Mouse (Mus musculus) CH12.LX (cell line): Measurements from ENCODE around the gene Ctbp1. TPM values are rescaled to one million over a fixed set of nuclear protein-coding genes. Genes with fewer than 3 reads are reported as not detected.

Experiments used
- DNase-seq: peaks from one replicate; pipeline ENCODE4 v3.0.0-alpha.2; 2013; ENCODE audit errors: extremely low read depth
- H3K27ac ChIP-seq: 2 replicates; pipeline ENCODE4 v1.5.1; 2012; ENCODE audit warnings: low read depth, mild to moderate bottlenecking, control low read depth, moderate library complexity; ENCODE audit not compliant: insufficient read depth
- H3K27me3 ChIP-seq: replicated peaks from 2 replicates; pipeline ENCODE3; 2012; ENCODE audit warnings: inconsistent platforms
- H3K36me3 ChIP-seq, 2 experiments: replicated peaks in 1 of 2; 2 replicates each; pipeline versions ENCODE3 to v1.6.1; 2012; ENCODE audit warnings: inconsistent platforms in 1 of 2, low read length in 1 of 2, mild to moderate bottlenecking in 1 of 2, mixed read lengths in 1 of 2, moderate library complexity in 1 of 2; ENCODE audit not compliant: control insufficient read depth in 1 of 2, insufficient read depth in 1 of 2
- H3K4me1 ChIP-seq, 2 experiments: 2 replicates each; pipeline ENCODE4 v1.6.1; 2012; ENCODE audit warnings: inconsistent platforms in 1 of 2, moderate library complexity in 1 of 2; ENCODE audit not compliant: insufficient read depth in 2 of 2, control insufficient read depth in 1 of 2
- H3K4me2 ChIP-seq: 2 replicates; pipeline ENCODE4 v1.6.1; 2012; ENCODE audit warnings: low read depth, mild to moderate bottlenecking, control low read depth; ENCODE audit not compliant: poor library complexity, insufficient read depth, severe bottlenecking
- H3K4me3 ChIP-seq, 3 experiments: fragments of 150-350 bp in 1 of 3; sonication (generic) in 1 of 3; replicated peaks in 1 of 3; 2 replicates each; pipeline versions ENCODE3 to v1.5.1; 2011 to 2012; ENCODE audit warnings: low read depth in 2 of 3, low read length in 2 of 3, mild to moderate bottlenecking in 2 of 3, moderate library complexity in 2 of 3, control low read depth in 1 of 3, improper control_type of control experiment in 1 of 3, inconsistent platforms in 1 of 3, mixed read lengths in 1 of 3; ENCODE audit not compliant: poor library complexity in 1 of 3
- H3K79me2 ChIP-seq: replicated peaks from 2 replicates; pipeline ENCODE4 v1.6.1; 2012; ENCODE audit warnings: mild to moderate bottlenecking, moderate library complexity; ENCODE audit not compliant: control insufficient read depth, poor library complexity, insufficient read depth, severe bottlenecking; ENCODE audit errors: extremely low read depth
- H3K9ac ChIP-seq: 2 replicates; pipeline ENCODE4 v1.6.1; 2012; ENCODE audit warnings: low read depth, mild to moderate bottlenecking, control low read depth, moderate library complexity; ENCODE audit not compliant: insufficient read depth
- H3K9me3 ChIP-seq: replicated peaks from 2 replicates; pipeline ENCODE3; 2012; ENCODE audit warnings: low read length, inconsistent platforms, mixed read lengths
- BHLHE40 ChIP-seq: IDR thresholded peaks from 2 replicates; pipeline ENCODE4 v1.6.1; 2011; ENCODE audit warnings: mild to moderate bottlenecking, low read depth, low read length, improper control_type of control experiment
- CHD1 ChIP-seq: IDR thresholded peaks from 2 replicates; pipeline ENCODE4 v1.6.1; 2012; ENCODE audit warnings: low read depth, low read length, improper control_type of control experiment, inconsistent platforms
- CTCF ChIP-seq, 2 experiments: IDR thresholded peaks in 1 of 2; conservative IDR thresholded peaks in 1 of 2; 2 replicates each; pipeline ENCODE4 v1.5.1; 2011 to 2012; ENCODE audit warnings: low read depth in 2 of 2, low read length in 2 of 2, improper control_type of control experiment in 1 of 2, inconsistent platforms in 1 of 2, mild to moderate bottlenecking in 1 of 2, moderate library complexity in 1 of 2
- ELF1 ChIP-seq: IDR thresholded peaks from 2 replicates; pipeline ENCODE4 v1.6.1; 2014; ENCODE audit warnings: low read depth, mild to moderate bottlenecking, inconsistent platforms, low read length, improper control_type of control experiment
- EP300 ChIP-seq: IDR thresholded peaks from 2 replicates; pipeline ENCODE4 v1.6.1; 2011; ENCODE audit warnings: low read length, improper control_type of control experiment
- KAT2A ChIP-seq: IDR thresholded peaks from 2 replicates; pipeline ENCODE4 v1.6.1; 2012; ENCODE audit warnings: low read length, improper control_type of control experiment, inconsistent platforms; ENCODE audit not compliant: insufficient replicate concordance
- MAFK ChIP-seq: IDR thresholded peaks from 2 replicates; pipeline ENCODE4 v1.6.1; 2011; ENCODE audit warnings: low read length, improper control_type of control experiment; ENCODE audit not compliant: insufficient replicate concordance
- MAX ChIP-seq: IDR thresholded peaks from 2 replicates; pipeline ENCODE4 v1.6.1; 2011; ENCODE audit warnings: low read length, improper control_type of control experiment
- MYC ChIP-seq: IDR thresholded peaks from 2 replicates; pipeline ENCODE4 v1.6.1; 2011; ENCODE audit warnings: low read depth, mild to moderate bottlenecking, improper control_type of control experiment, low read length
- NRF1 ChIP-seq: IDR thresholded peaks from 2 replicates; pipeline ENCODE4 v1.6.1; 2014; ENCODE audit warnings: low read depth, mild to moderate bottlenecking, inconsistent platforms, low read length, improper control_type of control experiment, moderate library complexity
- POLR2A ChIP-seq: IDR thresholded peaks from 2 replicates; pipeline ENCODE4 v1.6.1; 2011; ENCODE audit warnings: low read depth, mild to moderate bottlenecking, improper control_type of control experiment, low read length
- POLR2AphosphoS2 ChIP-seq: IDR thresholded peaks from 2 replicates; pipeline ENCODE4 v1.6.1; 2011; ENCODE audit warnings: low read depth, low read length, improper control_type of control experiment
- TCF12 ChIP-seq: IDR thresholded peaks from 2 replicates; pipeline ENCODE4 v1.6.1; 2014; ENCODE audit warnings: low read depth, mild to moderate bottlenecking, inconsistent platforms, low read length, improper control_type of control experiment
- USF1 ChIP-seq: IDR thresholded peaks from 2 replicates; pipeline ENCODE4 v1.6.1; 2014; ENCODE audit warnings: low read depth, mild to moderate bottlenecking, inconsistent platforms, low read length, improper control_type of control experiment
- USF2 ChIP-seq: conservative IDR thresholded peaks from 2 replicates; pipeline ENCODE4 v1.6.1; 2011; ENCODE audit warnings: low read depth, low read length, improper control_type of control experiment
- ZKSCAN1 ChIP-seq: IDR thresholded peaks from 2 replicates; pipeline ENCODE4 v1.6.1; 2012; ENCODE audit warnings: low read depth, inconsistent platforms, low read length, improper control_type of control experiment, borderline replicate concordance
- ZMIZ1 ChIP-seq: IDR thresholded peaks from 2 replicates; pipeline ENCODE4 v1.6.1; 2012; ENCODE audit warnings: low read depth, mild to moderate bottlenecking, inconsistent platforms, low read length, improper control_type of control experiment
- ZNF384 ChIP-seq: IDR thresholded peaks from 2 replicates; pipeline ENCODE4 v1.6.1; 2012; ENCODE audit warnings: low read depth, low read length, improper control_type of control experiment, inconsistent platforms
- dilution Hi-C: fragments of 300-500 bp; cut with MboI; formaldehyde crosslinking; loops from 2 replicates; pipeline ENCODE4 v1.14.3; 2020; ENCODE audit warnings: low sequenced_read_pairs; ENCODE audit not compliant: extremely low pct_unique_long_range_greater_than_20kb, extremely low pct_ligation_motif_present
- in situ Hi-C: fragments of 300-500 bp; cut with MboI; formaldehyde crosslinking; loops from 3 replicates; pipeline ENCODE4 v1.14.3; 2019; ENCODE audit warnings: low sequenced_read_pairs, low pct_ligation_motif_present, low pct_unique_long_range_greater_than_20kb, mixed read lengths
- polyA plus RNA-seq: library from polyadenylated mRNA; unstranded; fragments of >175 nt; gene quantifications from 2 replicates; pipeline ENCODE4 v1.2.1, GENCODE M21; 2012; ENCODE audit warnings: low read depth; ENCODE audit not compliant: insufficient read length
- total RNA-seq, 2 experiments: library from RNA; depleted of rRNA; stranded (reverse); fragments of 300-350 nt in 1 of 2; fragments of >200 nt in 1 of 2; gene quantifications; 2 replicates each; pipeline ENCODE4 v1.2.3; 2012 to 2014

Gene Ctbp1
- total and polyA plus RNA-seq, 3 experiments = 109 to 187 (median 167) TPM

DNA sequence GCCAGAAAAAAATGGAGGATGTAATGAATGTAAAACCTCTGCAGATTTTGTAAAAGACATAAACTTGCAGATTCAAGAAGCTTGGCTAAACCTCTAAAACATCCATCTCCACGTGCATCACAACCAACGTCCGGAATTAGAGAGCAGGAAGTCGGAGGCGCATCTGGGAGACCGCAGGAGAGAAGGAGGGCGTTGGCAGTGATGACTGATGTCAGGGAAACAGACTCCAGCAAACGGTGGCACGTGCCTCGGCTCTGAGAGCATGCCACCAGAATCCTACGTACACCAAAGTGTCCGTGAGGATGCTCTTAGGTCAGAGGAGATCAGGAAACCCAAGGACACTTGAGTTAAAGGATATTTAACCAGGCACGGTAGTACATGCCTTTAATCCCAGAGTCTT, 73.1 kb downstream of the Ctbp1 start:
- peaks cover 0 to 7% of the 10 kb centered on the region in 2 experiments; a peak in 2 of 4 replicates for H3K4me1 ChIP-seq
- H3K4me3 ChIP-seq = no peak overlapping the region
- no peak overlapping the region for H3K27ac ChIP-seq
- no peak for DNase-seq
- H3K27me3 ChIP-seq = peaks cover 9% of the 10 kb centered on the region
- in situ Hi-C loops (no loop called here), dilution Hi-C loops (no loop called here)
- H3K9me3 ChIP-seq = no peaks in the 10 kb centered on the region
- TF ChIP-seq MYC (no peak), BHLHE40 (0 out of 2 replicates have a peak, but pooled peaks have one; percentile 18), ZKSCAN1 (no peak)
- H3K9ac ChIP-seq = no peak overlapping the region
- no peak overlapping the region for H3K4me2 ChIP-seq
- H3K36me3 ChIP-seq = no peaks in the 10 kb centered on the region
- H3K79me2 ChIP-seq = no peaks in the 10 kb centered on the region

DNA sequence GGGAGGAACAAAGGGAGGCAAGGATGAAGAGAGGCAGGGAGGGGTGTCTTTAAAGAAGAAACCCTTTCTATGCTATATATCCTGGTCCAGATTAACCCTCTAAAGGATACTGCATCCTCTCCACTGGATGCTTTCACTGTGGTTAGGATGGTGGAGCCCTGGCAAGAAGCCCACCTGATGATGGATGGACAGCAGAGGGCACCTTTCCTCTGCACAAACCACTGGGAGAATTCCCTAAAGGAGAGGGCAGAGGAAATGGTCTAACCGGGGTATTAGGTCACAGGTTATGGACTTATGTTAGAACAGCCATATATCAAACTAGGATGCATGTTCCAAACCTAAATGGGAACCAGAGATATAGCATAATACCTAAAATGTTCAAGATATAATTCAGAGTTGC, 74.7 kb downstream of the Ctbp1 start:
- in situ Hi-C loops = no loop called here
- dilution Hi-C loops = no loop called here
- TF ChIP-seq POLR2AphosphoS2 (no peak), ELF1 (no peak), KAT2A (no peak), USF2 (no peak), ZKSCAN1 (no peak), TCF12 (no peak), ZNF384 (no peak), BHLHE40 (no peak), NRF1 (no peak), CTCF (conservative IDR thresholded peaks at IDR 0.05 in 1 of 2, IDR thresholded peaks at IDR 0.05 in 1 of 2; ENCODE audit: low read depth in 2 of 2, low read length in 2 of 2) (no peak), CHD1 (no peak), EP300 (no peak), USF1 (no peak), MAX (no peak), MAFK (no peak), ZMIZ1 (no peak), POLR2A (no peak)
- TF ChIP-seq, all 38 proteins: peak for 0
- no peaks in the 10 kb centered on the region for H3K36me3 ChIP-seq
- H3K27ac ChIP-seq = no peak overlapping the region
- peaks cover 15% of the 10 kb centered on the region for H3K27me3 ChIP-seq
- H3K9ac ChIP-seq = no peak overlapping the region
- no peak overlapping the region for H3K4me3 ChIP-seq
- H3K4me1 ChIP-seq = peaks cover 0 to 7% of the 10 kb centered on the region in 2 experiments; a peak in 2 of 4 replicates
- no peaks in the 10 kb centered on the region for H3K79me2 ChIP-seq
- H3K9me3 ChIP-seq = no peaks in the 10 kb centered on the region
- no peak for DNase-seq
- H3K4me2 ChIP-seq = no peak overlapping the region

Other genes starting within 250 kb of the Ctbp1 start
- 0.29 and 0.38 TPM in 2 replicates for gene Slc5a1, start 170.8 kb downstream of the Ctbp1 start, total RNA-seq (2012; rRNA removed)
- gene Slc5a1, start 170.8 kb downstream of the Ctbp1 start, total RNA-seq (2014; rRNA removed) = 0.14 and 0.30 TPM in 2 replicates
- 0.19 and 0.33 TPM in 2 replicates for gene Slc5a1, start 170.8 kb downstream of the Ctbp1 start, polyA plus RNA-seq
- 0.21 TPM in 1 of 2 replicates, not detected in the other for gene Spon2, start 56.5 kb downstream of the Ctbp1 start, total RNA-seq (2012; rRNA removed)
- not detected in 2 replicates for gene Spon2, start 56.5 kb downstream of the Ctbp1 start, total RNA-seq (2014; rRNA removed)
- gene Spon2, start 56.5 kb downstream of the Ctbp1 start, polyA plus RNA-seq = not detected in 2 replicates
- 75.0 and 76.9 TPM in 2 replicates for gene Maea, start 60.5 kb upstream of the Ctbp1 start, total RNA-seq (2012; rRNA removed)
- gene Maea, start 60.5 kb upstream of the Ctbp1 start, total RNA-seq (2014; rRNA removed) = 75.5 and 91.4 TPM in 2 replicates
- 94.2 and 96.2 TPM in 2 replicates for gene Maea, start 60.5 kb upstream of the Ctbp1 start, polyA plus RNA-seq
- gene Uvssa, start 103.6 kb upstream of the Ctbp1 start, total RNA-seq (2012; rRNA removed) = 2.9 and 3.2 TPM in 2 replicates
- gene Uvssa, start 103.6 kb upstream of the Ctbp1 start, total RNA-seq (2014; rRNA removed) = 2.5 and 2.6 TPM in 2 replicates
- gene Uvssa, start 103.6 kb upstream of the Ctbp1 start, polyA plus RNA-seq = 5.3 and 5.8 TPM in 2 replicates
- not detected in 2 replicates for gene Nkx1-1, start 159.0 kb upstream of the Ctbp1 start, total RNA-seq (2012; rRNA removed)
- not detected in 2 replicates for gene Nkx1-1, start 159.0 kb upstream of the Ctbp1 start, total RNA-seq (2014; rRNA removed)
- not detected in 2 replicates for gene Nkx1-1, start 159.0 kb upstream of the Ctbp1 start, polyA plus RNA-seq